Mouse (Mus musculus): ENCODE measurements around the gene Evi2a. TPM values are rescaled to one million over a fixed set of nuclear protein-coding genes. Genes with fewer than 3 reads are reported as not detected.

Evi2a gene
- total and polyA plus RNA-seq, 2 experiments from 2014 or later, result 2.5 to 4.6 TPM

GRCm38 (mm10) chr11:79519299-79519698 is 11.1 kb downstream of the Evi2a start:
- H3K4me3 ChIP-seq (ENCODE audit: low read depth, low read length), result no peak overlapping the region
- H3K36me3 ChIP-seq (ENCODE audit: insufficient read depth), result no peaks in the 10 kb centered on the region
- H3K9me3 ChIP-seq (ENCODE audit: low read length), result no peaks in the 10 kb centered on the region
- 79% methylated on average over 6 of the region's 6 CpGs for WGBS
- no peak overlapping the region for H3K9ac ChIP-seq
- no peak overlapping the region for H3K27ac ChIP-seq (ENCODE audit: low read depth, low read length)
- H3K4me2 ChIP-seq (ENCODE audit: low read depth), result no peak overlapping the region
- H3K4me1 ChIP-seq (ENCODE audit: insufficient read depth), result no peaks in the 10 kb centered on the region
- H3K27me3 ChIP-seq (ENCODE audit: insufficient read depth, low read length), result no peaks in the 10 kb centered on the region
- DNase-seq, result no peak
- no peak for TF ChIP-seq CTCF (IDR thresholded peaks at IDR 0.05; ENCODE audit: low read depth)
- ATAC-seq, result no peak

- Histone ChIP-seq H3K4me2 (ENCODE audit: low read depth) (no peak overlapping the region), H3K27ac (ENCODE audit: low read depth, low read length) (no peak overlapping the region), H3K4me1 (ENCODE audit: insufficient read depth) (no peaks in the 10 kb centered on the region), H3K9ac (no peak overlapping the region), H3K27me3 (ENCODE audit: insufficient read depth, low read length) (no peaks in the 10 kb centered on the region), H3K9me3 (ENCODE audit: low read length) (no peaks in the 10 kb centered on the region), H3K4me3 (ENCODE audit: low read depth, low read length) (no peak overlapping the region), H3K36me3 (ENCODE audit: insufficient read depth) (no peaks in the 10 kb centered on the region)
- TF ChIP-seq CTCF (IDR thresholded peaks at IDR 0.05; ENCODE audit: low read depth), result no peak
- WGBS, result 97% methylated on average over 2 of the region's 2 CpGs
- ATAC-seq (no peak), DNase-seq (no peak)
These were observed 14.6 kb downstream of the Evi2a start for GRCm38 (mm10) chr11:79515798-79516197.

- WGBS, result 76% methylated on average over 6 of the region's 6 CpGs
- Histone ChIP-seq H3K4me3 (ENCODE audit: low read depth, low read length) (no peak overlapping the region), H3K27ac (ENCODE audit: low read depth, low read length) (no peak overlapping the region), H3K9me3 (ENCODE audit: low read length) (no peaks in the 10 kb centered on the region), H3K36me3 (ENCODE audit: insufficient read depth) (no peaks in the 10 kb centered on the region), H3K27me3 (ENCODE audit: insufficient read depth, low read length) (no peaks in the 10 kb centered on the region), H3K4me2 (ENCODE audit: low read depth) (no peak overlapping the region), H3K9ac (no peak overlapping the region), H3K4me1 (ENCODE audit: insufficient read depth) (no peaks in the 10 kb centered on the region)
- ATAC-seq, result no peak
- no peak for TF ChIP-seq CTCF (IDR thresholded peaks at IDR 0.05; ENCODE audit: low read depth)
- no peak for DNase-seq
These were observed 15.1 kb downstream of the Evi2a start for GRCm38 (mm10) chr11:79515331-79515730.

- DNase-seq (no peak), ATAC-seq (no peak)
- WGBS, result 92% methylated on average over 3 of the region's 3 CpGs
These were observed 18.4 kb downstream of the Evi2a start for GRCm38 (mm10) chr11:79511970-79512369.

GRCm38 (mm10) chr11:79504506-79504905 is 25.9 kb downstream of the Evi2a start:
- ATAC-seq, result no peak
- no peak for DNase-seq
- WGBS, result 43% methylated on average over 7 of the region's 7 CpGs
- Histone ChIP-seq H3K4me3 (ENCODE audit: low read depth, low read length) (no peak overlapping the region), H3K9ac (no peak overlapping the region), H3K9me3 (ENCODE audit: low read length) (no peaks in the 10 kb centered on the region), H3K27me3 (ENCODE audit: insufficient read depth, low read length) (no peaks in the 10 kb centered on the region), H3K27ac (ENCODE audit: low read depth, low read length) (0 out of 2 replicates have a peak overlapping the region, but pooled peaks have one; percentile 29), H3K36me3 (ENCODE audit: insufficient read depth) (no peaks in the 10 kb centered on the region), H3K4me1 (ENCODE audit: insufficient read depth) (peaks cover 3% of the 10 kb centered on the region; the same call in 1 of the 2 replicates), H3K4me2 (ENCODE audit: low read depth) (no peak overlapping the region)
- no peak for TF ChIP-seq CTCF (IDR thresholded peaks at IDR 0.05; ENCODE audit: low read depth)

More at GRCm38 (mm10) chr11:79511970-79512369, 18.4 kb downstream of the Evi2a start:
- no peaks in the 10 kb centered on the region for H3K27me3 ChIP-seq (ENCODE audit: insufficient read depth, low read length)
- H3K9ac ChIP-seq, result no peak overlapping the region
- H3K9me3 ChIP-seq (ENCODE audit: low read length), result no peaks in the 10 kb centered on the region
- no peaks in the 10 kb centered on the region for H3K36me3 ChIP-seq (ENCODE audit: insufficient read depth)
- no peak overlapping the region for H3K4me2 ChIP-seq (ENCODE audit: low read depth)
- TF ChIP-seq CTCF (IDR thresholded peaks at IDR 0.05; ENCODE audit: low read depth), result no peak
- no peak overlapping the region for H3K27ac ChIP-seq (ENCODE audit: low read depth, low read length)
- no peaks in the 10 kb centered on the region for H3K4me1 ChIP-seq (ENCODE audit: insufficient read depth)
- no peak overlapping the region for H3K4me3 ChIP-seq (ENCODE audit: low read depth, low read length)

- H3K27ac ChIP-seq (ENCODE audit: low read depth, low read length), result peak within 1 kb of the TSS; percentile 54
- TF ChIP-seq CTCF (IDR thresholded peaks at IDR 0.05; ENCODE audit: low read depth), result no peak
- peak; percentile 69 for DNase-seq
- no peaks in the 10 kb centered on the region for H3K27me3 ChIP-seq (ENCODE audit: insufficient read depth, low read length)
- peak; percentile 89 for ATAC-seq
- H3K4me3 ChIP-seq (ENCODE audit: low read depth, low read length), result peak within 1 kb of the TSS; percentile 30
- peak within 1 kb of the TSS; percentile 37; the same call in 1 of the 2 replicates for H3K9ac ChIP-seq
- no peaks in the 10 kb centered on the region for H3K9me3 ChIP-seq (ENCODE audit: low read length)
- peaks cover 3% of the 10 kb centered on the region; the same call in 1 of the 2 replicates for H3K4me1 ChIP-seq (ENCODE audit: insufficient read depth)
- 13% methylated on average over 8 of the region's 8 CpGs for WGBS
- H3K36me3 ChIP-seq (ENCODE audit: insufficient read depth), result no peaks in the 10 kb centered on the region
- H3K4me2 ChIP-seq (ENCODE audit: low read depth), result peak within 1 kb of the TSS; percentile 39
These were observed 26.6 kb downstream of the Evi2a start, which contains the start of gene Omg for GRCm38 (mm10) chr11:79503845-79504244. TSS of gene Omg (minus strand) at chr11:79504084.

- Histone ChIP-seq H3K4me1 (ENCODE audit: insufficient read depth) (peaks cover 3% of the 10 kb centered on the region; the same call in 1 of the 2 replicates), H3K9ac (peak overlapping the region; percentile 34; the same call in 1 of the 2 replicates), H3K4me2 (ENCODE audit: low read depth) (peak overlapping the region; percentile 26), H3K9me3 (ENCODE audit: low read length) (no peaks in the 10 kb centered on the region), H3K4me3 (ENCODE audit: low read depth, low read length) (peak overlapping the region; percentile 3), H3K27ac (ENCODE audit: low read depth, low read length) (no peak overlapping the region; the same call in 1 of the 2 replicates), H3K27me3 (ENCODE audit: insufficient read depth, low read length) (no peaks in the 10 kb centered on the region), H3K36me3 (ENCODE audit: insufficient read depth) (no peaks in the 10 kb centered on the region)
- ATAC-seq (no peak), DNase-seq (no peak)
- 13% methylated on average over 2 of the region's 2 CpGs for WGBS
- no peak for TF ChIP-seq CTCF (IDR thresholded peaks at IDR 0.05; ENCODE audit: low read depth)
These were observed 27.5 kb downstream of the Evi2a start for GRCm38 (mm10) chr11:79502917-79503316.
